Mouse (Mus musculus): ENCODE measurements around the gene Cdc42se2. TPM values are rescaled to one million over a fixed set of nuclear protein-coding genes. Genes with fewer than 3 reads are reported as not detected.
A peak's percentile ranks its signal among the peaks of the same experiment; 100 is the strongest.

Gene Cdc42se2
- polyA plus RNA-seq, 1 experiment from 2014 or later = 56.3 TPM

DNA sequence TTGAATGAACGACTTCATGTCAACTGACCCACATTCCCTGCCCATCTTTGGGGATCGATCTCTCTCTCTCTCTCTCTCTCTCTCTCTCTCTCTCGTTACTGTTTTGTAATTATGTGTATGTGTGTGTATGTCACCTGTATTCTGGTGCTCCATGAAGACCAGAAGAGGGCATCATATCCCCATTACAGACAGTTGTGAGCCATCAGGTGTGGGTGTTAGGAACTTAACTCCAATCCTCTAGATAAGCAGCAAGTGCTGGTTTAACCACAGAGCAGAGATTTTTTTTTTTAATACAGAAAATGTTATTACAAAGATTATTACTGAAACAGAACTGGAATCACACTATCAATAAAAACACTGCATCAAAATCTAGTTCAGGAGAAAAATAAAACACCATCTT, 1.9 kb downstream of the Cdc42se2 start:
- H3K4me1 ChIP-seq (ENCODE audit: insufficient read depth, low read depth, low read length) = peaks cover 6% of the 10 kb centered on the region; the same call in 1 of the 2 replicates
- WGBS = 86% methylated on average over 3 of the region's 3 CpGs
- no peak for ATAC-seq
- no peak overlapping the region; the same call in 1 of the 2 replicates for H3K4me2 ChIP-seq (replicated peaks; ENCODE audit: low read depth, low read length)
- peak; percentile 22; the same call in 1 of the 2 replicates for TF ChIP-seq CTCF (IDR thresholded peaks at IDR 0.05)
- TF ChIP-seq EP300 (IDR thresholded peaks at IDR 0.05) = no peak
- H3K9ac ChIP-seq (replicated peaks; ENCODE audit: low read depth) = no peak overlapping the region
- H3K9me3 ChIP-seq (ENCODE audit: low read length) = no peaks in the 10 kb centered on the region
- no peaks in the 10 kb centered on the region for H3K36me3 ChIP-seq (ENCODE audit: insufficient read depth, low read length)
- no peak overlapping the region for H3K27ac ChIP-seq (ENCODE audit: low read length)
- DNase-seq (ENCODE audit: low spot score) = no peak
- H3K27me3 ChIP-seq (replicated peaks; ENCODE audit: insufficient read depth, low read length) = no peaks in the 10 kb centered on the region
- no peak overlapping the region for H3K4me3 ChIP-seq (ENCODE audit: low read depth, low read length)

DNA sequence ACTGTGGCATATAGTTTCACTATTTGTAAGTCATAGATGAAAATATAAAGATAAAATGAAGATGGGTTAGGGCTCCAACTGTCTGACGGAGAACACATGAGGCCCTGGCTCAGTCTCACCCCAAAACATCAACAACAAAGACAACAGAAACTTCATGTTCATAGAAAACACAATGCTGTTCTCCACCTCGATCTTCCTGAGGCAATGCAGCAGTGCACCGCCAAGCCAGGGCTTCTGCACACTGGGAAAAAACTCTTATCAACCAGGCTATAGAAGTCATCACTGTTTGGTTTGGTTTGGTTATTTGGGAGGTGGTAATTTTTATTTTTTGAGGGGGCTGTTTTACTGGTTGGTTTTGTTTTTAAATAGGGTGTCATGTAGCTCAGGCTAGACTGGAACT, 3.0 kb downstream of the Cdc42se2 start:
- Histone ChIP-seq H3K4me3 (ENCODE audit: low read depth, low read length) (no peak overlapping the region), H3K27ac (ENCODE audit: low read length) (no peak overlapping the region), H3K4me2 (replicated peaks; ENCODE audit: low read depth, low read length) (no peak overlapping the region), H3K9ac (replicated peaks; ENCODE audit: low read depth) (no peak overlapping the region), H3K9me3 (ENCODE audit: low read length) (no peaks in the 10 kb centered on the region), H3K4me1 (ENCODE audit: insufficient read depth, low read depth, low read length) (peaks cover 6% of the 10 kb centered on the region; the same call in 1 of the 2 replicates), H3K36me3 (ENCODE audit: insufficient read depth, low read length) (no peaks in the 10 kb centered on the region), H3K27me3 (replicated peaks; ENCODE audit: insufficient read depth, low read length) (no peaks in the 10 kb centered on the region)
- TF ChIP-seq CTCF (IDR thresholded peaks at IDR 0.05) = no peak
- TF ChIP-seq EP300 (IDR thresholded peaks at IDR 0.05) = no peak
- WGBS = 86% methylated on average over 3 of the region's 3 CpGs
- no peak for DNase-seq (ENCODE audit: low spot score)
- no peak for ATAC-seq

DNA sequence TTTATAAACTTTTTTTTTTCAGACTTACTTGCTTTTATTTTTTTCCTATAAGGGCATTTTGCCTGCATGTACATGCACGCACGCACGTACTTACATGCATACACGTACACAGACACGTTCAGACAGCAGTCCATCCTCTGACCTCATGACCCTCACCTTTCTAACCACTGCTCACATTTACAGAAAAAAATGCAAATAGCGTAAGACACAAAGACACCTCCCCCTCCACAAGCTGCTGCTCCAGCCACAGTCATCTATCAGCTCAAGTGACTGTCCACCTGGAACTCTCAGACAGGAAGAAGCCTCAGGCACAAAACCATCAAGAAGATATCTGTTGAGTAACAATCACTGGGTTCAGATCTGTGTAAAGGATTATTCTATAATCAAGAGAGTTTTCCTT, 5.2 kb downstream of the Cdc42se2 start:
- Histone ChIP-seq H3K4me1 (ENCODE audit: insufficient read depth, low read depth, low read length) (peaks cover 6% of the 10 kb centered on the region; the same call in 1 of the 2 replicates), H3K4me3 (ENCODE audit: low read depth, low read length) (no peak overlapping the region), H3K36me3 (ENCODE audit: insufficient read depth, low read length) (no peaks in the 10 kb centered on the region), H3K27ac (ENCODE audit: low read length) (no peak overlapping the region), H3K9me3 (ENCODE audit: low read length) (no peaks in the 10 kb centered on the region), H3K4me2 (replicated peaks; ENCODE audit: low read depth, low read length) (no peak overlapping the region), H3K27me3 (replicated peaks; ENCODE audit: insufficient read depth, low read length) (no peaks in the 10 kb centered on the region), H3K9ac (replicated peaks; ENCODE audit: low read depth) (no peak overlapping the region)
- no peak for ATAC-seq
- 81% methylated on average over 6 of the region's 6 CpGs for WGBS
- TF ChIP-seq EP300 (IDR thresholded peaks at IDR 0.05) = no peak
- no peak for TF ChIP-seq CTCF (IDR thresholded peaks at IDR 0.05)
- no peak for DNase-seq (ENCODE audit: low spot score)

DNA sequence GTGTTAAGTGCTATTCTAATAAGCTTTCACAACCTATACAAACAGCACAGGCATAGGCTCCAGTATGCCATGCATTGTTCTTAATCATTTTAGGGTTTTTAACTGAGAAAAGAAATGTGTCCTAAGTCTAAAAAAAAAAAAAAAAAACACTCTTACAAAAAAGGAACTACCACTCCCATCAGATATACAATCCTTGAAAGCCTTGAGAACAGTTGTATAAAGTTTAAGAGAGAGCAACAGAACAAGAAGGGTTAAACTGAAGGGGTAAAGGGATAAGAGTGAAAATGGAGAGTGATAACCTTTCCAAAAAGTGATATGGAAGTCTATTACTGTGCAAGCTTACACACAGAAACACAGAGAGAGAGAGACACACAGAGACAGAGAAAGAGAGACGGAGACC, 7.5 kb downstream of the Cdc42se2 start:
- peaks cover 9% of the 10 kb centered on the region; the same call in 1 of the 2 replicates for H3K4me1 ChIP-seq (ENCODE audit: insufficient read depth, low read depth, low read length)
- H3K9ac ChIP-seq (replicated peaks; ENCODE audit: low read depth) = no peak overlapping the region
- ATAC-seq (no peak), DNase-seq (ENCODE audit: low spot score) (no peak)
- no peak for TF ChIP-seq CTCF (IDR thresholded peaks at IDR 0.05)
- no peak for TF ChIP-seq EP300 (IDR thresholded peaks at IDR 0.05)
- H3K27ac ChIP-seq (ENCODE audit: low read length) = no peak overlapping the region
- no peaks in the 10 kb centered on the region for H3K27me3 ChIP-seq (replicated peaks; ENCODE audit: insufficient read depth, low read length)
- no peak overlapping the region for H3K4me3 ChIP-seq (ENCODE audit: low read depth, low read length)
- no peak overlapping the region for H3K4me2 ChIP-seq (replicated peaks; ENCODE audit: low read depth, low read length)
- 92% methylated on average over 1 of the region's 1 CpGs for WGBS
- H3K36me3 ChIP-seq (ENCODE audit: insufficient read depth, low read length) = no peaks in the 10 kb centered on the region
- no peaks in the 10 kb centered on the region for H3K9me3 ChIP-seq (ENCODE audit: low read length)

DNA sequence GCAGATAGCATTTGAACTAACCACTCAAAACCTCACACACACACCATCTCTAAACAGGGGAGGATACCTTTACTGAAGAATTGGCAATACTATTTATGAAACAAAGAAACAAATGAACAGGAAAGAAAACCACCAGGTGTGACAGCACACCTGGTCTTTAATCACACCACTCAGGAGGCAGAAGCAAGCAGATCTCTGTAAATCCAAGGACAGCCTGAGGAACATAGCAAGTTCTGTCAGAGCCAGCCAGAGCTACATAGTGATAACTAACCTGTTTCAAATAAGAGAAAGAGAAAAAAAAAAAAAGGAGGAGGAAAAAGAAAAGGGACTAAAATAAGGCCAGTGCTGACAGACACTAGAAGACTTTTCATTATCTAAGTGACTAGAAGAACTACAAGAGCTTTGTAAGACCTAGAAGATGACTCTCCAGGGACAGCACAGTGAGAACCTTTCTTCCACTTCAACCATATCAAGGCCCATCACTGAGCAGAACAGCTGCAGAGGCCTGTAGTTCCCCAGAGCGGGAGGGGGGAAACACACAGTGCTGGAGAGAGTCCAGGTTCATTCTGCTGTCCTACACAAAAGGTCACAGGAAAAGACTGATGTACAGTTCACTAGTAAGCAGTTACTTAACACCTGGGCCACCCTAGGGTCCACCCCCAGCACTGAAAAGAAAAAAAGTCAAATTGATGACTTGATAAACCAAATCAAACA, 9.2 kb downstream of the Cdc42se2 start:
- H3K4me3 ChIP-seq (ENCODE audit: low read depth, low read length) = no peak overlapping the region
- H3K4me1 ChIP-seq (ENCODE audit: insufficient read depth, low read depth, low read length) = peaks cover 13% of the 10 kb centered on the region
- ATAC-seq (no peak), DNase-seq (ENCODE audit: low spot score) (no peak)
- H3K36me3 ChIP-seq (ENCODE audit: insufficient read depth, low read length) = no peaks in the 10 kb centered on the region
- no peaks in the 10 kb centered on the region for H3K9me3 ChIP-seq (ENCODE audit: low read length)
- H3K9ac ChIP-seq (replicated peaks; ENCODE audit: low read depth) = no peak overlapping the region
- no peaks in the 10 kb centered on the region for H3K27me3 ChIP-seq (replicated peaks; ENCODE audit: insufficient read depth, low read length)
- H3K27ac ChIP-seq (ENCODE audit: low read length) = no peak overlapping the region
- H3K4me2 ChIP-seq (replicated peaks; ENCODE audit: low read depth, low read length) = no peak overlapping the region
- TF ChIP-seq EP300 (IDR thresholded peaks at IDR 0.05) = no peak
- no peak for TF ChIP-seq CTCF (IDR thresholded peaks at IDR 0.05)
- WGBS = 38% methylated on average over 1 of the region's 1 CpGs

DNA sequence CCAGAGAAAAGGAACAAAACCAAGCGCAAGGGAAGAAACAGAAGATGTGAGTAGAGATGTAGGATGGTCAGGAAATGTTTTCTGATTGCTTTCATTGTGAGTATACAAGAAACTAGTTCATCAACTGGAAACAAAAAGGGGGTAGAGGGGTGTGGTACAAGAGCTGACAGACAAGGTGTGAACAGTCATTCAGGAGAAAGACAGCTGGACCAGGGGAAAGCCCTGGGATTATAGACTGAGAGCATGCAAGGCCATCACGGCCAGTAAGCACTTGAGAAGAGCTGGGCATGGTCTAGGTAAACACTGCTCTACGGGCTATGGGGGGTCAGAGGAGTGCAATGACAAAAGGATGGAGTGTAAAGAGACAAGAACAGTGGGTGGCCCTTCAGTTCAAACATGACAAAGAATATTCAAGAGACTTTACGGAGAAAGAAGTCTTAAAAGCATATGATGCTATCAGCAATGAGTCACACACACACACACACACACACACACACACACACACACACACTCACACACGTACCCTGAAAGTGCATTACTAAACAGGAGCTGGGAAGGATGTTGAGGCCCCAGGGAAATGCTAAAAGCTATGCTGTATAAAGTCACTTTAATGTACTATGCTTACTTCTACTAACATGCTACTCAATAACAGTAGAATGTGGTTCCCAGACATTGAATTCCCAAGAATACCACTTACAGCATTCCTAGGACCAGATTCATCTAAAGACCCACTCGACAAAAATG, 9.9 kb downstream of the Cdc42se2 start:
- no peak overlapping the region for H3K4me2 ChIP-seq (replicated peaks; ENCODE audit: low read depth, low read length)
- H3K27ac ChIP-seq (ENCODE audit: low read length) = no peak overlapping the region
- H3K4me3 ChIP-seq (ENCODE audit: low read depth, low read length) = no peak overlapping the region
- no peak overlapping the region for H3K9ac ChIP-seq (replicated peaks; ENCODE audit: low read depth)
- no peak for DNase-seq (ENCODE audit: low spot score)
- peaks cover 13% of the 10 kb centered on the region for H3K4me1 ChIP-seq (ENCODE audit: insufficient read depth, low read depth, low read length)
- no peaks in the 10 kb centered on the region for H3K27me3 ChIP-seq (replicated peaks; ENCODE audit: insufficient read depth, low read length)
- WGBS = 59% methylated on average over 6 of the region's 6 CpGs
- no peak for ATAC-seq
- no peaks in the 10 kb centered on the region for H3K36me3 ChIP-seq (ENCODE audit: insufficient read depth, low read length)
- TF ChIP-seq CTCF (IDR thresholded peaks at IDR 0.05) = no peak
- no peak for TF ChIP-seq EP300 (IDR thresholded peaks at IDR 0.05)
- H3K9me3 ChIP-seq (ENCODE audit: low read length) = no peaks in the 10 kb centered on the region
